Mouse (Mus musculus) heart, adult 18-20 months (tissue): Measurements from ENCODE around the gene Impdh2. TPM values are rescaled to one million over a fixed set of nuclear protein-coding genes. Genes with fewer than 3 reads are reported as not detected.
"Not testable (repeated sequence)": the region's sequence is repeated elsewhere in the genome, so short reads cannot be mapped to it uniquely, and the experiment has no call there.

Source experiments
- DNase-seq, 2 experiments: peaks; one replicate each; pipeline ENCODE4 v3.0.0; 2021 to 2022; ENCODE audit warnings: mixed read lengths in 1 of 2
- microRNA-seq, 2 experiments: library from miRNA; unstranded; fragments of <30 nt; microRNA quantifications; one replicate each; pipeline ENCODE4 v1.2.0; 2022
- total RNA-seq, 2 experiments: library from RNA; stranded (reverse); gene quantifications; 2 replicates each; pipeline ENCODE4 v1.2.3; 2021

Gene Impdh2
- total RNA-seq, 2 experiments from 2014 or later, result 48.3 to 49.7 TPM

- no peak for DNase-seq
Measured at GRCm38 (mm10) chr9:108601986-108602385, 41.9 kb downstream of the Impdh2 start.

- DNase-seq, result not testable (repeated sequence)
Measured at GRCm38 (mm10) chr9:108607929-108608328, 47.8 kb downstream of the Impdh2 start.

GRCm38 (mm10) chr9:108608889-108609288 is 48.8 kb downstream of the Impdh2 start:
- DNase-seq, result no peak

GRCm38 (mm10) chr9:108611488-108611887 is 51.4 kb downstream of the Impdh2 start:
- no peak for DNase-seq

Small RNA genes lying within 50 kb of the gene (microRNA-seq; reads per million reads assigned to microRNA genes)
- gene Gm24083 (0 reads per million in 2 experiments), gene Mir191 (0 reads per million in 2 experiments), gene Mir425 (833 to 1,300 reads per million in 2 experiments)

Other genes with a start within 250 kb of the Impdh2 start
- 100 to 1,000 TPM in 1 of 2 experiments, 10 to 100 TPM in 1; 86.8 to 111 TPM for gene Gpx1, start 221.4 kb upstream of the Impdh2 start, total RNA-seq
- gene Usp4, start 212.4 kb upstream of the Impdh2 start, total RNA-seq, result 10 to 100 TPM; 74.3 to 79.6 TPM
- gene 1700102P08Rik, start 167.5 kb upstream of the Impdh2 start, total RNA-seq, result 1 to 10 TPM in 1 of 2 experiments, under 1 TPM in 1; 0.97 to 1.2 TPM
- gene Ccdc36, start 131.8 kb upstream of the Impdh2 start, total RNA-seq, result not detected
- gene BC048562, start 123.8 kb upstream of the Impdh2 start, total RNA-seq, result not detected
- 10 to 100 TPM; 23.1 to 23.3 TPM for gene Ccdc71, start 99.8 kb upstream of the Impdh2 start, total RNA-seq
- 1 to 10 TPM; 4.7 to 5.5 TPM for gene Klhdc8b, start 98.7 kb upstream of the Impdh2 start, total RNA-seq
- 100 to 1,000 TPM; 334 to 339 TPM for gene Lamb2, start 80.5 kb upstream of the Impdh2 start, total RNA-seq
- gene Usp19, start 69.7 kb upstream of the Impdh2 start, total RNA-seq, result 10 to 100 TPM; 79.9 to 91.6 TPM
- 10 to 100 TPM; 76.4 to 90.3 TPM for gene Qars, start 52.6 kb upstream of the Impdh2 start, total RNA-seq
- 10 to 100 TPM; 57.8 to 58.7 TPM for gene Qrich1, start 43.5 kb upstream of the Impdh2 start, total RNA-seq
- gene Ndufaf3, start 7.1 kb downstream of the Impdh2 start, total RNA-seq, result 10 to 100 TPM; 67.0 to 72.6 TPM
- 10 to 100 TPM; 21.3 to 21.9 TPM for gene Dalrd3, start 9.6 kb downstream of the Impdh2 start, total RNA-seq
- gene Wdr6, start 18.5 kb downstream of the Impdh2 start, total RNA-seq, result 10 to 100 TPM; 10.9 to 12.6 TPM
- gene P4htm, start 37.4 kb downstream of the Impdh2 start, total RNA-seq, result 10 to 100 TPM; 12.6 to 14.0 TPM
- 10 to 100 TPM; 40.6 to 42.7 TPM for gene Arih2, start 89.1 kb downstream of the Impdh2 start, total RNA-seq
- gene Slc25a20, start 101.8 kb downstream of the Impdh2 start, total RNA-seq, result 100 to 1,000 TPM; 214 to 233 TPM
- gene Prkar2a, start 129.0 kb downstream of the Impdh2 start, total RNA-seq, result 10 to 100 TPM; 76.2 to 79.9 TPM
- 10 to 100 TPM; 16.7 to 24.8 TPM for gene Ip6k2, start 223.5 kb downstream of the Impdh2 start, total RNA-seq
- 1 to 10 TPM; 8.6 to 9.6 TPM for gene Nckipsd, start 248.1 kb downstream of the Impdh2 start, total RNA-seq